Mouse (Mus musculus): Measurements from ENCODE around the gene Prdm2.

The Prdm2 gene

DNA sequence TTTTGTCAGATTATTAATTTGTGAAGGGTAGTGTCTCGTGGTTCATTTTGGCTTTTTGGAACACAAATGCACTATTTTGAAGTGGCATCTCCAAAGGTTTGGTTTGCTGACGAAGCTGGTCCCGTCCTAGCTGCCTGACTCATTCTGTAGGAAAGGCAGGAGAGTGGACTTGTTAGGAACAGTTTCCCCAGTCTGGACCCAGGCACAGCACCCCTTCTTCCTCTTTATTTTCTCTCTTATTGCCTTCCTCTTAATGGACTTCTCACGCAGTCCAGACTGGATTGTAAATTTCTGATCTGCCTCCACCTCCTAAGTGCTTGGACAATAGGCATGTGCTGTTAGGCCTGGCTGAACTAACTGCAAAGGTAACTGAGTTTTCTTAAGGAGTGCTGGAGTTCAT lies 57.8 kb downstream of the Prdm2 start:
- in situ Hi-C loops (cut with MseI, MboI) = no loop called here

GRCm38 (mm10) chr4:143154571-143154970 lies 58.2 kb downstream of the Prdm2 start:
- in situ Hi-C loops (cut with MseI, MboI) = no loop called here

DNA sequence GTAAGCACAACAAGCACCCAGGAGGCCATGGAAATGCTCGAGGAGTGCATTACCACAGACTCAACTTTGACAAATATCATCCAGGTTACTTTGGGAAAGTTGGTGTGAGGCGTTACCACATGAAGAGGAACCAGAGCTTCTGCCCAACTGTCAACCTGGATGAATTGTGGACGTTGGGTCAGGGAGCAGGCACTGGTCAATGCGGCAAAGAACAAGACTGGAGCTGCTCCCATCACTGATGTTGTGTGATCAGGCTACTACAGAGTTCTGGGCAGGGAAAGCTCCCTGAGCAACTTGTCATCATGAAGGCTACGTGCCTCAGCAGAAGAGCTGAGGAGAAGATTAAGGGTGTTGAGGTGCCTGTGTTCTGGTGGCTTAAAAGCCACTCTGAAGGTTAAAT lies 60.2 kb downstream of the Prdm2 start:
- in situ Hi-C loops (cut with MseI, MboI) = no loop called here

DNA sequence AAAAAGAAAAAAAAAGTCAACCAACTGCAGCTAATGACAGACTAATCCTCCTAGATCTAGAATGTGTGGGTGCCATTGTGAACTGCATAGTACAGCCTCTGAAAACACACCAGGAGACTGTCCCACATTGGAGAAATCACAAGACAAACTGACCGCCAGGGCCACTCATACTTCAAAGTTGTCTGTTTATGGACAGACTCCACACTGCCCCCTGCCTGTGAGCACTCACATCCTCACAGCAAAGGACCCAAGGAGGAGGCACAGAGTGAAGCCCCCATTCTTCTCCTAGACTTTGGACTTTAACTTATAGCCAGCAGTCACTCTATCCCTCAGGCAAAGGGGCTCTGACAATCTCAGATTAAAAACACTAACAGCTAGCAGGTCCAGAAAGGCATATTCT lies 61.5 kb downstream of the Prdm2 start:
- in situ Hi-C loops (cut with MseI, MboI) = no loop called here

DNA sequence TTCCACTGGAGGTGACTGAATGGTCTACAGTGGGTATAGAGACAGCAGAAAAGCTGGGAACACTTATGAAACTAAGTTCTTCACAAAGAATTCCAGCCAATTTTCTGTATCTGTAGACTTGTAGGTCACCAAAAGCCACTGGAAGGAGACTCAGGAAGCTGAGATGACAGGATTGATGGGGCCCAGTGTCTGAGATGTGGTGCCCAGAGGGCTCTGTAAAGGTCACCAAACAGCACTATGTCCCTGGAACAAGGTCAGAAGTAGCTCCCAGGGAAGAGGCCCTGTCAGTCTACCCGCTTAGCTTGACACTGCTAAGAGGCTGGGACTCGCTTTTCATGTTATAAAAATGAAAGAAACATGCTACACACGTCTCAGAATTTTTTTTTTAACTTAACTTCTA lies 65.1 kb downstream of the Prdm2 start:
- in situ Hi-C loops (cut with MseI, MboI) = no loop called here

DNA sequence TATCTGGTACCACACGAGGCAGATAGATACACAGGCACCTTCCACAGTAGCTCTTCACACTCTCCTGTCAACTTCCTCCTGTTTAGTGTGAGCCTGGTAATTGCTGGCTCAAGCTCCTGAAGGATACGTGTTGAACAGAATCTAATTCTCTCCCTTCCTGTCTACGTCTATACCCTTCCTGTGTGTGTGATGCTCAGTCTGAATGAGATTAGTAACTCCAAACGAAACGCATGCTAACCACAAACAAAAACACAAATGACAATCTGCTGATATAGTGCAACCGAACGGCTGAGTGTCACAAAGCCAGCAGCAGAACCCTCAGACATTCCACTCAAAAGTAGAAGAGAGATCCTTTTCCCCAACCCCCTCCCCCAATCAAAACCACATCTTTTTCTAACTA lies 69.2 kb downstream of the Prdm2 start:
- in situ Hi-C loops (cut with MseI, MboI) = no loop called here

- in situ Hi-C loops (cut with MseI, MboI) = no loop called here
Measured at GRCm38 (mm10) chr4:143141645-143142259, 71.0 kb downstream of the Prdm2 start.

DNA sequence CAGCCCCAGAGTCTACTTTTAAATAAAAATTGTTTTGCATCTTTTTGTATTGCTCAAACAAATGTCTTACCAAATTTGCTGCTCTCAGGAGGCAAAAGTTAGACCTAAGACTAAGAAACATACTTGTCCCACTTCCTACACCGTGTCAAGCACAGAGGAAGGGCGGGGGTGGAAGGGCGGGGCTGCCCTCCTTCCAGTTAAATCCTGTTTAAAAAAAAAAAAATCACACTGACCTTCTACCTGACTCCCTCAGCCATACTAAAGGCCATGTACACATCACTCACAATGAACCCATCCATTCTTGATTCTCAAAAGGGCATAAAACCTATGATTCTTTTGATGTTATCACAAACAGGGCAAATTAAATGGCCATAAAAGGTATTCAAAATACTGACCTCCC lies 71.9 kb downstream of the Prdm2 start:
- in situ Hi-C loops (cut with MseI, MboI) = no loop called here

DNA sequence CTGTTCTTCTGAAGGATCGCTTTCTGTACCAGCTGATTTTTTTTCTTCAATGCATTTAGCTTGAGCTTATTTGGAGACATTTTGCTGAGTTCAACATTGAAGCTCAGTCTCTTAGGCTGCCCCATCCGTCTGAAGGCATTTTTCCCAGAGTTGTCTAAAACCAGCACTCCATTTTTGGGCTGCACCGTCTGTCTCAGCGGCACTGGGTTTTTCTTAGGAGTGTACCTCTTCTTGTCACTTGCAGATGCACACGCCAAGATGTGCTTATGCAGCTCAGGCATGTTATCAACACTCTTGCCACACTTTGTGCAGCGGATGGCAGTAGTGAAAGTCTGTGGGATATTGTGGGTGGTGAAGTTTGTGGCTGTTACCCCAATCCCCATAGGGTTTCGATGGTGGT lies 80.4 kb downstream of the Prdm2 start:
- in situ Hi-C loops (cut with MseI, MboI) = no loop called here

DNA sequence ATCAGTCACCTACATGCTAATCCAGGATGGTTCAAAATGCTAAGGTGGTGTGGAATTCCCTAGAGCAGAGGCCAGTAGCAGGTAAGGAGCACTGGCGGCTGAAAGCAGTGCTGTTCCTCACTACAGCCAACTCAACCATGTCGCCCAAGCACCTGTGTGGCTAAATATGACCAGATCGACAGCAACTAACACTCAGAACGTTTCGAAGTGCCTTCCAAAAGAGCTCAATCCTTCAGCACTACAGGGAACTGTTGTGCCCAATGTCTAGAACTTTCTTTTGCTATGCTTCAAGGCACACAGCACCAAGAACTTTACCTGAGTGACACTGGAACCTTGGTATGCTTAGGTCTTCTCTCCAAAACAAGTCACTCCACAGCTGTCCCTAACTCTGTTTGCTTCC lies 82.4 kb downstream of the Prdm2 start:
- in situ Hi-C loops (cut with MseI, MboI) = no loop called here

- in situ Hi-C loops (cut with MseI, MboI) = no loop called here
Measured at GRCm38 (mm10) chr4:143129261-143129760, 83.5 kb downstream of the Prdm2 start.

DNA sequence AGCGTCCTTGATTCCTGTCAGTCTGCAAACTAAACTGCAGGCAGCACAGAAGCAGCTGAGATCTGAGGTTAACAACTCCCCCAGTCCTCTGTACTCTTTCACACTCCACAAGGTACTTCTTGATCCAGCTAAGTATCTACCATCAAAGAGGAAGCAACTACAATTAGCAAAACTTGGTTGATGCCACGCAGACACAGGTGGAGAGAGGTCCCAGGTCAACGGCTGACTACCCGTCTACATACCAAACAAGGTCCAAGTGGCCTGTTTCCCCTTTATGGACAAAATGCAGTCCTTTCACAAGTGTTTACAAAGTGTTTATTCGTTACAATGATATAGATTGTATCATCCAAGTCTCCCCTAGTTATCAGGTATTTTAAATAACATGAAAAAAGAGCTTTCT lies 85.6 kb downstream of the Prdm2 start:
- in situ Hi-C loops (cut with MseI, MboI) = no loop called here

DNA sequence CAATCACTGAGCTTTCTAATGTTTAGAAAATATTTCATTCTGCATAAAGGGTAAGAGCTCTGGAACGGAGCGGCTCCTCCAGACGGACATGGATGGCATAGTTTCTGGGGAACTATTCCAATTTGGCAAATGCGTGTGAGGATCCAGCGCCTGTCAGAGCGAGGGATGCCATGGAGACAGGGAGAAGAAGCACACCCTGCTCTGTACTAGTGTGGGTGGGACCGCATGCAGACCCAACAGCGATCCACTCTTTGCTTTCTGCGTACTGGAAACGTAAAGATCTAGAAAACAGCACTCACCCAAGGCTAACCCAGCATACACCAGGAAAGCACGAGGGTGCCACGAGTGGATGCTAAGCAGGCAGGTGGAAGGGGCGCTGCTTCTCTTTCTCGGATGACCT lies 86.3 kb downstream of the Prdm2 start:
- in situ Hi-C loops (cut with MseI, MboI) = no loop called here

- in situ Hi-C loops (cut with MseI, MboI) = no loop called here
Measured at GRCm38 (mm10) chr4:143125290-143125689, 87.5 kb downstream of the Prdm2 start.

- in situ Hi-C loops (cut with MseI, MboI) = no loop called here
Measured at GRCm38 (mm10) chr4:143123043-143123442, 89.8 kb downstream of the Prdm2 start.

- in situ Hi-C loops (cut with MseI, MboI) = no loop called here
Measured at GRCm38 (mm10) chr4:143121174-143121573, 91.6 kb downstream of the Prdm2 start.

- in situ Hi-C loops (cut with MseI, MboI) = no loop called here
Measured at GRCm38 (mm10) chr4:143120008-143120407, 92.8 kb downstream of the Prdm2 start.

GRCm38 (mm10) chr4:143118843-143119242 lies 94.0 kb downstream of the Prdm2 start:
- in situ Hi-C loops (cut with MseI, MboI) = no loop called here

DNA sequence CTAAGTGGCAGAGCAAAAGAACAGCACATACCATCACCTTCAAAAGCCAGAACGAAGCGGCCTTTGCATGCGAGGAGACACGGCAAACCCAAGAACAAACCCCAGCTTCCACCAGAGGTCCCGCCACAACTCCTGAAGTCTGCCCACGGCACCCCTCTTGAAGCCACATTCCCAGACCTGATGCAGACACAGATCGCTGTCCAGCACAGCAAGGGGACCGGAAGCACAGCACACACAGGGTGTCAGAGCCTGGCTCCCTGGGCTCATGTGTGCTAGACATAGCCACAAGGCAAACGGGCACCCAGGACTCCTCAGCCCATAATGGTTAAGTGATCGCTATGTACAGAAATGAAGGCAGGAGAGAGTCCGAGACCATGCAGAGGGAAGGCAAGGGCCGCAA lies 96.9 kb downstream of the Prdm2 start:
- in situ Hi-C loops (cut with MseI, MboI) = no loop called here

- in situ Hi-C loops (cut with MseI, MboI) = no loop called here
Measured at GRCm38 (mm10) chr4:143114232-143114979, 98.4 kb downstream of the Prdm2 start.

- in situ Hi-C loops (cut with MseI, MboI) = no loop called here
Measured at GRCm38 (mm10) chr4:143112985-143113384, 99.8 kb downstream of the Prdm2 start.

GRCm38 (mm10) chr4:143112439-143112838 lies 100.4 kb downstream of the Prdm2 start:
- in situ Hi-C loops (cut with MseI, MboI) = no loop called here

GRCm38 (mm10) chr4:143111872-143112271 lies 100.9 kb downstream of the Prdm2 start:
- in situ Hi-C loops (cut with MseI, MboI) = no loop called here

Data from mouse trophoblast stem cell (cell line).